Mouse (Mus musculus) activated CD4-positive, CD25-positive, alpha-beta regulatory T cell, adult 4 months (primary cell): ENCODE data around the gene Arhgap15. TPM values are rescaled to one million over a fixed set of nuclear protein-coding genes. Genes with fewer than 3 reads are reported as not detected.

ENCODE experiments used
- ATAC-seq: one replicate; pipeline ENCODE4 v1.8.0; 2017
- polyA plus RNA-seq, 2 experiments: library from polyadenylated mRNA; unstranded; fragments of 100-300 nt; shearing (Covaris generic); gene quantifications; one replicate each; pipeline ENCODE4 v1.2.1; 2017

Arhgap15 gene
- polyA plus RNA-seq, 2 experiments from 2014 or later = 282 to 347 TPM

- ATAC-seq = no peak
Measured at GRCm38 (mm10) chr2:44192058-44192457, 443.4 kb downstream of the Arhgap15 start.

DNA sequence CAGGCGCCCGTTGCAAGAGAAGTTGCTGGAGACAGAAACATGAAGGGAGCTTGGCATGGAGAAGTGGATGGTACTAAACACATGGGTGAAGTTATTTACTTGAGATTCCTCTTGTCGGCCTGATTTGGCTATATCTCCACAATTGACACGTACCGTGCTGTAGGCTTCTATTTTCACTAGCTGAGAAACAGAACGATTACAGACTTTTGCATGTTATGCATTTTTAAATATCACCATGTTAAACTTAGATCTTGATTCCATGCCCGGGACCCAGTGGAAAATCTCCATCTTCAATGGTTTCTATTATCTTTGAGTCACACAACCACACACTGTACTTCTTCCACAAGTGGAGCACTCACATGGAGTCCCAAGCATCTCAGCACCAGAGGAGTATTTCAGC is 466.9 kb downstream of the Arhgap15 start:
- ATAC-seq = no peak

GRCm38 (mm10) chr2:44217811-44218210 is 469.2 kb downstream of the Arhgap15 start:
- no peak for ATAC-seq

DNA sequence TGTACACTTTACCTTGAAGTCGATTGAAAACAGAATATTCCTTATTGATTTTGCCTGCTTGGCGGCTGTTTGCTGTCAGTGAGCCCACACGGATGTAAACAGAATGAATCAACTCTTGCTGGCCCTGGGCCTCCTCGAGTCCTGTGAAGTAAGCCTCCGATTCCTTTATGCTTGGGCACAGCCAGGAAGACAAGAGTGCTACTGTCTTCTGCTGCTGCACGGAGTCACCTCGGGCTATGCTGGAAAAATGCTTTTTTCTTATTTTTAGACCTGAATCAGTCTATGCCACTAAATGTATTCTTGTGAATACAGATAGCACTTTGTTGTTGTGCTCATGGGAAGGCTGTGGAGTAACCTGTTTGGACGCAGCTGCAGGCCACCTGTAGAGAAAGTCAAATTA is 469.7 kb downstream of the Arhgap15 start:
- ATAC-seq = no peak

DNA sequence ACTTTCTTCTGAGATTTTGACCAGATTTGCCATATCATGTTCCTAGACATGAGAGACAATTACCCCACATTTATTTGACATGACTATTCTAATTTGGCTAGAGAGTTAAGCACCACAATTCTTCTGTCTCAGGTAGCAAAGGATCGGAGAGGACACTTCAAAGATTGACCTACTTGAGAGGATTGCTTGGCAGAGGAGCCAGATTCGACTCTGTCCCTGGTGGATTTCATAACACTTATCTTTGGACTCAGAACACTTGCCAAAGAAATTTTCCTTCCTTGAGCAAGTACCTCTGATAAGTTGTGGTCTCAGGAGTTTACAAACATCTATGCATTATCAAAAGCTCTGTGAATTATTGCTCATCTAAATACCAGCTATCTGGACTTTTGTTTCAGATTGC is 473.1 kb downstream of the Arhgap15 start:
- ATAC-seq = no peak

- ATAC-seq = no peak
Measured at GRCm38 (mm10) chr2:44222176-44222753, 473.6 kb downstream of the Arhgap15 start.

- no peak for ATAC-seq
Measured at GRCm38 (mm10) chr2:44234856-44235255, 486.2 kb downstream of the Arhgap15 start.

GRCm38 (mm10) chr2:44241657-44242454 is 493.2 kb downstream of the Arhgap15 start:
- no peak for ATAC-seq

GRCm38 (mm10) chr2:44242628-44243255 is 494.1 kb downstream of the Arhgap15 start:
- no peak for ATAC-seq

DNA sequence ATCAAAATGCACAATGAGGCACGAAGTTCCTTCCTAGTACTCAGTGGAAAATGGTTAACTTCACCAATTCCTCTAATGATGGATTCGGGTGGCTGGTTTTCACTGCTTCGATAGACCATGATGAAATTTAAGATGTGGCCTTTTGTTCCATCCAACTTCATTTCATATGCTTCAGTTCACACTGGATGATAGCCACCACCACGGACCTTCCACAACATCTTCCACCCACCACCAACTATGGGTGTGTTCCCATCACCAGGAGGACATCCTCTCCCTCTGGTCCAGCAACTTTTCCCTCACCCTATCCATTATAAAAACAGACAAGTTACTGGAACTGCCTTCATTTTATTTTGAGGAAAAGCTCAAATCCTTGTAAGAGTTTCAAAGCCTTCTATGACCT is 506.7 kb downstream of the Arhgap15 start:
- ATAC-seq = no peak

DNA sequence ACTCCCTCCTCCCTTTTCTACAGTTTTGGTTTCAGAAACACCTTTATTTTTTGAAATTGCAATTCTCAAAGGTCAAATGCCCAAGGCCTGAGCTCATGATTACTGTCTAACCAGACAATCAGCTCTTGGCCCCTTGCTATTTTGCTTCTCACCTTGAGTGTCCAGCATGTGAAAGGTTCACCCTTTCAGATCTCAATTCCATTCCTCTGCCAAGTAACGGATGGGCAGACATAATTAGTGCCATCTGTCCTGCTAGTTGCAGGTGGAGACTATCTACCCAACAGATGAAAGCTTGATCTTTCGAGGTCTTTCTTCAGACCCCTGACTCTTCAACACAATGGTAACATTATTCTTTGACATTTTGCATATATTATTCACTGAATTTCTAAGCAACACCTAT is 509.3 kb downstream of the Arhgap15 start:
- ATAC-seq = no peak

DNA sequence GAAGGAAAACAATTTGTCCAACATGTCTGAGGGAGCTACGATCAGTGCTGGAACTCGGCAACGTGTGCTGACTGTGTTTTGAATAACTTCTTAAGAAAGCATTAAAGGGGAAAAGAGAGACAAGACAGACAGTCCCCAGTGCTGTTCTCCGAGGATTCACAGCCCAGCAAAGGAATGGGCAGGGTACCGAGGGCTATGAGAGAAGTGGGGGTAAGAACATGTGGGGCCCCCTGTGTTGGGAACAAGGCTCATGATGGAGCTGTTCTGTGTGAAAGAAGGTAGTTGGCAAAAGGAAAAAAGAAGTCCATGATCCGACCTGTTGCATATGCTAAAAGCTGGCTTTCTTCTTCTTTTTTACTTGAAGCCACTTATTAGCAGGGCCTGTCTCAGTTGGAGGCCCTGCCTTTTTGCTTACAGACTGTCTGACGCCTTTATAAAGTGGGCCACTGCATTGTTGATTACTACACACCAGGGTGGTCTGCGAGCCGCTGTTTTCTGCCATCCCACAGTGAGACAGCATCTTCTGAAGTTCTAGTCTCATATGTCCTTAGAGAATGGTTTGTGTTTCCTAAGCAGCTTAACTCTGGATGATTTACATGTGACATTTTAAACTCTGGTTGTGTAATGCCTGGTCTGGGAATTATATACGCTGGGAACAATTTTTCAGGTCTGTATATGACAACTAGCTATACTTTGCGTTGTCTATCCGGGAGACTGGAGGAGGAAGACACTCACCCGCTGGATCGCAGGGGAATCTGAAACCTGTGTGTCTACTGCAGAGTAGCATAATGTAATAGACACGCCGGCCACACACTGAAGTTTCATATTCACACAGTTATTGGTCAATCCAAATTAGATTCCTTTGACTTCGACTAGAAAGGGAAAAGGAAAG is 523.1 kb downstream of the Arhgap15 start:
- ATAC-seq = no peak

DNA sequence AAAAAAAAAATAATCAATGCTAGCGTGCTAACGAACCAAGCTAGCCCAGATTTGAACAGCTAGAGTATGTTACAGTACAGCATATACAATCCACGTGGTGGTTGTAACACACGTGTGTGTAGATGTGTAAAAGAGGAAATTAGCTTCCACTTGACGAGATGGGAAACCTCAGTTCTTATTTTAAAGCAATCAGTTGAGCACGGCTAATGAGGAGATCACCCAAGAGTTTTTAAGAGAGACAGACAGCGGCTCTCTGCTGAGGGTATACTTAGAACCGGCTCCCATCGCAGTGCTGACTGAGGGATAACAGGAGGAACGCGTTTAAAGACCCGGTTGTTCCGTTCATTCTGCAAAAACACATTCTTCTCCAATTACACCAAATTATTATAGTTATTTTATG is 524.0 kb downstream of the Arhgap15 start:
- ATAC-seq = no peak

GRCm38 (mm10) chr2:44274425-44274824 is 525.8 kb downstream of the Arhgap15 start:
- no peak for ATAC-seq

- no peak for ATAC-seq
Measured at GRCm38 (mm10) chr2:44286181-44286719, 537.6 kb downstream of the Arhgap15 start.

GRCm38 (mm10) chr2:44299156-44299555 is 550.5 kb downstream of the Arhgap15 start:
- ATAC-seq = no peak

- no peak for ATAC-seq
Measured at GRCm38 (mm10) chr2:44299909-44300308, 551.3 kb downstream of the Arhgap15 start.

DNA sequence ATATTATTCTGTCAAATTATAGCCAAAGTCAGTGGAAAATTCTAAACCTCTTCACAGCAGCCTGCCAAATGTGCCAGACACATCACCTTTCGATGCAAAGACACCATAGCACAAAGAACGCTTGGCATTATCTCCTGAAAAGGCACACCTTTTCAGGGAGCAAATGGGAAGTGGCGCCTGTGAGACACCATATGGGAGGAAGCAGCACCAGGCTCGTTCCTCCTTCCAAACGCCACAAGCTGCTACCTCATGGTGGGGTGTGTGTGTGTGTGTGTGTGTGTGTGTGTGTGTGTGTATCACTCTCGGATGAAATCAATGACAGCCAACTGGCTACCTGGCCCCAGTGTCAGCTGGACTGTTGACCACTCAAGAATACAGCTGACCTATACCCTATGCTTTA is 551.8 kb downstream of the Arhgap15 start:
- no peak for ATAC-seq

- no peak for ATAC-seq
Measured at GRCm38 (mm10) chr2:44304261-44304970, 555.8 kb downstream of the Arhgap15 start.

DNA sequence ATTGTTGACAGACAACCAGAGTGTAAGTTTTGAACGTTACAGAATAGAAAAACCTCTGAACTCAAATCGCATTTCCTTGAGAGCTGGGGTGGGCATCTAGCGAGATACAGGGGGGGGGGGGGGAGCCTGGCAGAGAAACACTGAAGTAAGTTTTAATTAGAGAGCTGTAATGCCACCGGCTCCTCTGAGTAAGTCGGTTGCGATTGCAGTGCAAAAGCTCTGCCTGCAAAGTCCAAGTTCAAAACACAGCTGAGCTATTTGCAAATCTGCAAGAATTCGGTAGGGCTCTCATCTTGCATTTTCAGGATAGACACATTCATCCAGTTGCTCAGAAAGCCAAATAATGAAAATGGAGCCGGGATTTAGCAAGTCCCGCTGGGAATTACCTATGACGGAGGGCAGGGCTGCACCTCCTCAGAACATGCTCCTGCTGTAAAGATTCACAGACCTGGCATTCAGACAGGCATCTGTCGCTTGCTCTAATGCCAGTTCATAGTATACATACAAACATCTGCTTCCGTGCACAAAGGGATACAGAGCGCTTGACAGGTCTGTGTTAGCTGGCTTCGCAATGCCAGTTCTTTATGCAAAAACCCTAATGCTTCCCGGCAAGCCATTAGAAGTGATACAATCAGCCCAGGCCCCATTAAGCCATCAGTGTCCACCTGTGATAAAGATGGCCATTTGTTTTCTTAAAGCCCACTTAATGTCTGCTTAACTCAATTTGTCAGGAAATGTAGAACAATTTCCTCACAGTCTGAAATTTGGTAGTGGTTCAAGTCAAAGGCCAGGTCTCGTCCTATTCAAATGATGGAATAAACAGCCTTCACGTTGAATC is 556.6 kb downstream of the Arhgap15 start:
- no peak for ATAC-seq

GRCm38 (mm10) chr2:44306137-44306536 is 557.5 kb downstream of the Arhgap15 start:
- ATAC-seq = no peak
